Comparison of ENCODE assay signal across 7 mouse cellular contexts in genomic region chr2:27235729-27236128, GRCm38 (mm10). TPM values are rescaled to one million over a fixed set of nuclear protein-coding genes. Genes with fewer than 3 reads are reported as not detected.
DNase-seq lines count a peak whose midpoint lies in the region; ATAC-seq and TF ChIP-seq lines count a peak whose summit lies in the region.

No protein-coding gene starts in this region.

- intact Hi-C loops in left cerebral cortex, postnatal 25 days (cut with DNase I): loop anchor here (2.0 to 10.0 kb wide), 4 partner anchors 109 to 588 kb away; partner anchors contain the start of genes Adamtsl2 and Mymk

- no peaks in the 10 kb centered on the region for H3K36me3 ChIP-seq in ES-E14 (ENCODE audit: control insufficient read depth, insufficient read depth, low read length, poor library complexity, severe bottlenecking)
- no peaks in the 10 kb centered on the region for H3K36me3 ChIP-seq in midbrain, embryonic 15.5 days (replicated peaks)
- H3K36me3 ChIP-seq in stomach, embryonic 16.5 days (ENCODE audit: control insufficient read depth, insufficient read depth, low read length): no peaks in the 10 kb centered on the region

- no peak overlapping the region for H3K4me3 ChIP-seq in ES-E14 (ENCODE audit: insufficient read depth in 1 of 2, low read depth in 1 of 2, low read length in 2 of 2, poor library complexity in 1 of 2, severe bottlenecking in 1 of 2)
- H3K4me3 ChIP-seq in embryonic fibroblast, embryonic 13.5 days (ENCODE audit: insufficient read depth, low read length): no peak overlapping the region
- no peak overlapping the region for H3K4me3 ChIP-seq in midbrain, embryonic 15.5 days
- no peak overlapping the region for H3K4me3 ChIP-seq in stomach, embryonic 16.5 days (replicated peaks; ENCODE audit: low read length)

- in situ Hi-C loops in ES-E14 (cut with MboI; ENCODE audit: low sequenced_read_pairs in 2 of 2, unreplicated experiment in 2 of 2): loop anchor here (10.0 kb wide), 1 partner anchor 191 kb away; no protein-coding TSS in a partner anchor

- TF ChIP-seq CTCF in embryonic fibroblast, embryonic 13.5 days (IDR thresholded peaks at IDR 0.05; ENCODE audit: borderline replicate concordance, insufficient read depth, low read length): peak; percentile 70; the same call in 1 of the 2 replicates

- no peaks in the 10 kb centered on the region for H3K27me3 ChIP-seq in midbrain, embryonic 15.5 days (replicated peaks)
- H3K27me3 ChIP-seq in stomach, embryonic 16.5 days (ENCODE audit: control insufficient read depth, insufficient read depth, low read length): no peaks in the 10 kb centered on the region

- DNase-seq in ES-E14 (ENCODE audit: low read depth, low spot score): peak; percentile 20
- peak; percentile 88 for DNase-seq in adrenal gland, postnatal 14 days
- peak; percentile 87 for DNase-seq in heart, postnatal 4 days
- peak; percentile 76 to 87 for DNase-seq in left cerebral cortex, postnatal 25 days (ENCODE audit: low spot score in 2 of 2)

- H3K4me1 ChIP-seq in ES-E14 (ENCODE audit: control insufficient read depth in 2 of 2, insufficient read depth in 2 of 2, low read length in 2 of 2, poor library complexity in 1 of 2): no peaks in the 10 kb centered on the region
- peaks cover 7% of the 10 kb centered on the region; the same call in 1 of the 2 replicates for H3K4me1 ChIP-seq in embryonic fibroblast, embryonic 13.5 days (ENCODE audit: control insufficient read depth, insufficient read depth, low read length)
- no peaks in the 10 kb centered on the region for H3K4me1 ChIP-seq in midbrain, embryonic 15.5 days
- H3K4me1 ChIP-seq in stomach, embryonic 16.5 days (ENCODE audit: control insufficient read depth, insufficient read depth, low read length): no peaks in the 10 kb centered on the region; the same call in 1 of the 2 replicates

- no peak for TF ChIP-seq POLR2A in embryonic fibroblast, embryonic 13.5 days (IDR thresholded peaks at IDR 0.05; ENCODE audit: low read depth, low read length)

- H3K27ac ChIP-seq in ES-E14 (ENCODE audit: insufficient read depth, low read depth, low read length, poor library complexity, severe bottlenecking): no peak overlapping the region
- H3K27ac ChIP-seq in embryonic fibroblast, embryonic 13.5 days (ENCODE audit: insufficient read depth, low read length): no peak overlapping the region
- no peak overlapping the region for H3K27ac ChIP-seq in midbrain, embryonic 15.5 days
- no peak overlapping the region for H3K27ac ChIP-seq in stomach, embryonic 16.5 days (ENCODE audit: low read length)

- ATAC-seq in midbrain, embryonic 15.5 days (replicated peaks): peak; percentile 67; the same call in 1 of the 2 replicates
- peak; percentile 52; the same call in 1 of the 2 replicates for ATAC-seq in stomach, embryonic 16.5 days (ENCODE audit: insufficient read depth, low FRiP score)

- 19% methylated on average over 3 of the region's 3 CpGs for WGBS in midbrain, embryonic 15.5 days
- 21% methylated on average over 3 of the region's 3 CpGs for WGBS in stomach, embryonic 16.5 days

- no peak overlapping the region for H3K4me2 ChIP-seq in midbrain, embryonic 15.5 days
- no peak overlapping the region for H3K4me2 ChIP-seq in stomach, embryonic 16.5 days (ENCODE audit: low read depth, low read length)

- no peak overlapping the region for H3K9ac ChIP-seq in ES-E14 (ENCODE audit: insufficient read depth, low read depth, low read length, poor library complexity, severe bottlenecking)
- no peak overlapping the region for H3K9ac ChIP-seq in midbrain, embryonic 15.5 days
- H3K9ac ChIP-seq in stomach, embryonic 16.5 days (ENCODE audit: low read length): no peak overlapping the region

- no peaks in the 10 kb centered on the region for H3K9me3 ChIP-seq in ES-E14 (ENCODE audit: control insufficient read depth, insufficient read depth, low read depth, low read length)
- no peaks in the 10 kb centered on the region for H3K9me3 ChIP-seq in midbrain, embryonic 15.5 days
- H3K9me3 ChIP-seq in stomach, embryonic 16.5 days (replicated peaks; ENCODE audit: control insufficient read depth, low read length): no peaks in the 10 kb centered on the region

TF ChIP-seq in ES-E14, 5 proteins besides CTCF, POLR2A, EP300 and RAD21:
- no peak for TF ChIP-seq CHD2 (IDR thresholded peaks at IDR 0.05; ENCODE audit: low read depth, low read length)
- TF ChIP-seq ZC3H11A (IDR thresholded peaks at IDR 0.05; ENCODE audit: borderline replicate concordance, low read depth, low read length): peak; percentile 89

RNA-seq across cellular contexts. Expression of gene Sardh, which starts 12.4 kb away (rescaled TPM):
- total RNA-seq in ES-E14 (2012; rRNA removed): 0.69 and 0.89 TPM in 2 replicates
- total RNA-seq in adrenal gland, postnatal 14 days (2021): 15.1 and 81.2 TPM in 2 replicates
- polyA plus RNA-seq in embryonic fibroblast, embryonic 13.5 days (2011; ENCODE audit: insufficient read length, low read depth, missing spikeins): 17.5 and 18.0 TPM in 2 replicates
- total RNA-seq in heart, postnatal 4 days (2021): 10 to 100 TPM; 20.4 to 24.9 TPM
- 10 to 100 TPM in 1 of 2 experiments, 1 to 10 TPM in 1; 9.1 to 11.7 TPM for total RNA-seq in left cerebral cortex, postnatal 25 days (2021)
- 4.6 and 6.5 TPM in 2 replicates for polyA plus RNA-seq in midbrain, embryonic 15.5 days (2015; fragmentation: Nextera tagmentation; extraction: Ambion mirVana)
- polyA plus RNA-seq in stomach, embryonic 16.5 days (2015; fragmentation: Nextera tagmentation; extraction: Ambion mirVana): 18.6 and 19.8 TPM in 2 replicates

Comparison
In these comparisons a context has a peak if more than half of its experiments do, and no peak if none do; other contexts are left out.
1. DNase-seq: peak in every context shown above with its lines; median percentile 88 in adrenal gland, postnatal 14 days; 87 in heart, postnatal 4 days; 82 in left cerebral cortex, postnatal 25 days; 20 in ES-E14.